Mouse (Mus musculus) left cerebral cortex, postnatal 4 days (tissue): ENCODE results near the gene Pnck. TPM values are rescaled to one million over a fixed set of nuclear protein-coding genes. Genes with fewer than 3 reads are reported as not detected.

Experiments
- DNase-seq: peaks from one replicate; pipeline ENCODE4 v3.0.0-alpha.2; 2022
- intact Hi-C: fragments of 180-260 bp; cut with DNase I; formaldehyde crosslinking; loops from one replicate; pipeline ENCODE4 v1.15.1; 2025
- total RNA-seq, 2 experiments: library from RNA; stranded (reverse); gene quantifications; 2 replicates each; pipeline ENCODE4 v1.2.3; 2021

Pnck gene
- total RNA-seq: 100 to 1,000 TPM; 105 to 140 TPM

DNA sequence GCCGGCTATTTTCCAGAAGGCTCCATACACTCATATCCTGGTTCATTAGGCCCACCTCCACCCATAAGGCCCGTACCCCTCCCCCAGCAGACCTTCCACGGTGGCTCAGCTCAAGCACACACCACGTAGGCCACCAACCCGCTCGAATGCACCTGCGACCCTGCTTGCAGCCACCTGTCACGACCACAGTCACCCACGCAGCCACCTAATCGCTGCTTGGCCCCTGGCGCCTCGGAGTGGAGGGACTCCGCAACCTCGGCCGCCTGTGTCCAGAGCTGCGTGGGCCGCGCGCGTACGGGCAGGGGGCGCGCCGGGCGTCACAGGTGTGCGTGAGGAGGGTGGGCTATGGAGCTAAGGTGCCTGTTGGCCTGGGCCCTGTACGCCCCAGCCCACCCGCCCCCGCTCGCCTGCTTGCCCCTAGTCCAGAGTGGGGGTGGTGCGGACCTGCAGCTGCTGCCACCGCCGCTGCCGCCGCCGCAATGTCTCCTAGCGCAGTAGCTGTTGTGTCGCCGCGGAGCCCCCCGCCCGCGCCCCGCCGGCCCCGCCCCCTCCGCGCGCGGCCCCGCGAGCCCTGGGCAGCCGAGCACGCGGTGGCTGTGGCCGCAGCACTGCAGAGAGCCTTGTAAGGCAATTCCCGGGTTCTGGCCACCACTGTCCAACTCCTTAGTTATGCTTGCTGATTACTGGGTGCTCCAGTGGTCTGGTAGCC, at the start of gene Pnck:
TSS of gene Pnck (minus strand) at position 543 of the 709 bp plus-strand sequence.
- peak; percentile 37 for DNase-seq
- intact Hi-C loops: loop anchor here (5.0 kb wide), 1 partner anchor 87 kb away; no protein-coding TSS in a partner anchor

- DNase-seq: no peak
- intact Hi-C loops: no loop called here
Measured at GRCm38 (mm10) chrX:73700472-73700871, 40.6 kb upstream of the Pnck start.

- intact Hi-C loops: loop anchor here (10.0 kb wide), 1 partner anchor 636 kb away; no protein-coding TSS in a partner anchor
- DNase-seq: peak; percentile 49
Measured at GRCm38 (mm10) chrX:73690917-73691629, 31.2 kb upstream of the Pnck start.

- no peak for DNase-seq
- intact Hi-C loops: no loop called here
Measured at GRCm38 (mm10) chrX:73685629-73686028, 25.7 kb upstream of the Pnck start.

DNA sequence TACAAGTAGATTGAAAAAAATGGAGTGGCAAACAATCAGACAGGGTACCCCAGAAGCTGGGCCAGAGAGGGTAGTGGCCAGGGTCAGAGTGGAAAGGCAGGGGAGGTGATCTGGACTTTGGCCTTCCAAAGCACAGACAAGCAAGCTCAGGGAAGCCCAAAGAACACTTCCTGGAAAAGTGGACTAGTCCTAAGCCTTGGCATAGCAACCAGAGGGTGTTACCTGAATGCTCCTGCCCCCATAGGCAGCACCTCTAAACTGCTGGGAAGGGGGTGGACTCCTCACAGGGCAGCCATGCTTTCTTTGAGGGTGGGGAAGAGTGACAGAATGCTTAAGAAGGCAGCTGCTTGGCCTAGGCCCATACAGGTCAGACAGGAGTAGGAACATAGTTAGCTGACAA, 25.1 kb upstream of the Pnck start:
- DNase-seq: no peak
- intact Hi-C loops: no loop called here

- intact Hi-C loops: no loop called here
- DNase-seq: no peak
Measured at GRCm38 (mm10) chrX:73684156-73684555, 24.2 kb upstream of the Pnck start.

- no peak for DNase-seq
- intact Hi-C loops: no loop called here
Measured at GRCm38 (mm10) chrX:73676668-73677067, 16.8 kb upstream of the Pnck start.

GRCm38 (mm10) chrX:73675231-73675630, 15.3 kb upstream of the Pnck start:
- no peak for DNase-seq
- intact Hi-C loops: no loop called here

GRCm38 (mm10) chrX:73673968-73674661, 14.2 kb upstream of the Pnck start:
- intact Hi-C loops: no loop called here

DNA sequence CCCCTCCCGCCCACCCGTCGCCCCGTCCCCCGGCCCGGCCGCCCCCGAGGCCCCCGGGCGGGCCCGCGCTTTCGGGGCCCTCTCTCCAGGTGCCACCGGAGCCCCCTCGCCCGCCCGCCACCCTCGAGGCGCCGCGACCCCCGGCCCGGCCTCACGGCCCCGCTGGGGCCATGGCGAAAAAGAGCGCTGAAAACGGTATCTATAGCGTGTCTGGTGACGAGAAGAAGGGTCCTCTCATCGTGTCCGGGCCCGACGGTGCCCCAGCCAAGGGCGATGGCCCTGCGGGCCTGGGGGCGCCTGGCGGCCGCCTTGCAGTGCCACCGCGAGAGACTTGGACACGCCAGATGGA, 13.7 kb upstream of the Pnck start:
- intact Hi-C loops: no loop called here
- no peak for DNase-seq

More at GRCm38 (mm10) chrX:73673968-73674661, 14.2 kb upstream of the Pnck start:
- DNase-seq: peak; percentile 29

DNA sequence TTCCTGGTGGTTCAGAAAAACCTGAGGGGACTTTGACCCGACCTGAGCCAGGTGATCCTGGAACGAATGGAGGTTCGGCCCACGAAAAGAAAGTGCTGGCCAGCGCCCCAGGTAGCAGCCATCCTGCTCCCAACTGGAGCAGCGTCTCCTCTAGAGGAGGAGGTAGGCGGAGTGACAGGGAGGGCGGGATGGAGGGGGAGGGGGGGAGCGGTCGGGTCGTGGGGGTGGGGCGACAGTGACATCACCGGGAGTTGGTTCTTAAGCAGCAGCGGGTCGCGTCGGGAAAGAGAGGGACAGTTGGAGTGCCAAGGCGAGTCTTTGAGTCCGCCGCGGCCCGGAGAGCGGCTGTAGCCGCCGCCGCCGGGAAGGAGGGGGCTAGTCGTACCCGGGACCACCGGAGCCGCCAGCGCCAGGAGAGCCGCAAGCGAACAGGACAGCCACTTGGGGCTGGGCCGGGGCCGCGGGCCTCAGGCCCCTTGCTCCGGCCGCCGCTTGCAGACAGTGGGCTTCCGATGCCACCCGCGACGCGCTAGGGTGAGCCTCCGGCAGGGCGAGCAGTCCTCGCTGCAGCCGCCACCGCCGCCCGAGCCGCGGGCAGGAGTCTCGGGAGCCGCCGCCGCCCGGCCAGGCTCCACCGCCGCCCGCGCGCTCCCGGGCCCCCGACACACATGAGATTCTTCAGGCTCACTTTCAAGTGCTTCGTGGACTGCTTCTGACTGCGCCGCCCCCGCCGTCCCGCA, 13.1 kb upstream of the Pnck start, which contains the start of gene Slc6a8:
TSS of gene Slc6a8 (plus strand) at position 272 of the 740 bp plus-strand sequence.
- peak; percentile 82 for DNase-seq
- intact Hi-C loops: no loop called here

GRCm38 (mm10) chrX:73672031-73672431, 12.1 kb upstream of the Pnck start:
- DNase-seq: peak; percentile 69
- intact Hi-C loops: no loop called here

DNA sequence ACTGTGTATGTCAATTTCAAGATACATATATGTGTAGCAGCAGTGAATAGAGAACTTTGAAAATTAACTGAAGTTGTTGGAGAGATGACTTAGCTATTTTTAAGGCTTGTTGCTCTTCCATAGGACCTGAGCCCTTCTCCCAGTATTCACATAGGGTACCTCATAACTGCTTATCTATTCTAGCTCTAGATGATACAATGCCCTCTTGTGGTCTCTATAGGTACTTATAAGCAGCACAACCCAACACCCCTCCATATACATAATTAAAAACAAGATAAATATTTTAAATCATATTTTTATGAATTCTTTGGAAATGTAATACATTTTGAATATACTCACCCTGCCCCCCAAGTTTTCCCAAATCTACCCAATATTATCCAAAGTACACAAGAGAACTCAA, 3.2 kb upstream of the Pnck start:
- intact Hi-C loops: no loop called here
- no peak for DNase-seq

GRCm38 (mm10) chrX:73660284-73660665, 358 bp upstream of the Pnck start:
- intact Hi-C loops: no loop called here
- DNase-seq: peak; percentile 38

GRCm38 (mm10) chrX:73658936-73659574, 862 bp downstream of the Pnck start:
- intact Hi-C loops: loop anchor here (5.0 kb wide), 1 partner anchor 87 kb away; no protein-coding TSS in a partner anchor
- no peak for DNase-seq

- intact Hi-C loops: loop anchor here (5.0 kb wide), 1 partner anchor 86 kb away; no protein-coding TSS in a partner anchor
Measured at GRCm38 (mm10) chrX:73658391-73658790, 1.5 kb downstream of the Pnck start.

GRCm38 (mm10) chrX:73655529-73655928, 4.4 kb downstream of the Pnck start:
- intact Hi-C loops: loop anchor here (5.0 kb wide), 1 partner anchor 83 kb away; no protein-coding TSS in a partner anchor
- peak; percentile 25 for DNase-seq

More at GRCm38 (mm10) chrX:73658391-73658790, 1.5 kb downstream of the Pnck start:
- no peak for DNase-seq

DNA sequence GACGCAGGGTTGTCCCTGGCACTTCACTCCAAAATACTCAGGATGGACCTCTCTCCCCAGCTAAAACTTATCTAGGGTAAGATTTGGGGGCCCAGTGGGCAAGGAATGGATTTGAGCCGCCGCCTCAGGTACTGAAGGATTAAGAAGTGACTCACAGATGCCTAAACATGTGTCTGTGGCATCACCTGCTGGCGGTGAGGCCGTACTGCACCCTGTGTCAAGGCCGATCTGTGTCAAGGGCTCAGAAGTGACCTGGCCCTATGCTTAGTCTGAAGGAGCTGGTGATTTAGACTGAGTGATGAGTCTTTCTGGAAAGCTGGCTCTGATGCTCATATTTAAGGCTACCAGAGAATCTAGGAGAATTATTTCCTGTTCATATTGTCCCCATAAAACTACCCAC, 5.7 kb downstream of the Pnck start:
- DNase-seq: peak; percentile 77
- intact Hi-C loops: no loop called here

- DNase-seq: no peak
- intact Hi-C loops: no loop called here
Measured at GRCm38 (mm10) chrX:73653392-73653791, 6.5 kb downstream of the Pnck start.

DNA sequence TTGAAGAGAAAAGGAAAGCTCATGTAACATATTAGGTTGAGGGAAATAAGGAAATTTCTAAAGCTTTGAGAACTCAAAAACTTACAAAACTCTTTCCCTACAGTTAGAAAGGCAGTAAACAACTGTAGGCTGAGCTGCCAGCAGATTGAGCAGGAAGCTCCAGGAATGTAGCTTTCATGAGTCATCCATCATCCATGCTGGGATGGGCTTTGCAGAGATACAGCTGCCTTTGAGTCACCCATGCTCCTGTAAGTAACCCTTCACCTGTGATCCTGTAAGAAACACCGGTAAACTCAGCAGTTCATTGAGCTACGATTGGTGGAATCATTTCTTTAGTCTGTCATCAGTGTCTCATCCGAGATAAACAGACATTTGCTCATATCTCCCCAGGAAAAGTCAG, 9.0 kb downstream of the Pnck start:
- DNase-seq: no peak
- intact Hi-C loops: no loop called here
